Mouse (Mus musculus) lung, postnatal 4 days (tissue): Measurements from ENCODE around the gene Bcor.

ENCODE experiments used
- DNase-seq, 2 experiments: peaks; one replicate each; pipeline ENCODE4 v3.0.0; 2021

Gene Bcor

GRCm38 (mm10) chrX:12062121-12062931 lies 97.8 kb downstream of the Bcor start:
- DNase-seq = no peak

- no peak for DNase-seq
These were observed 99.3 kb downstream of the Bcor start for GRCm38 (mm10) chrX:12060848-12061247.

- no peak for DNase-seq
These were observed 102.9 kb downstream of the Bcor start for GRCm38 (mm10) chrX:12057210-12057609.

- peak; percentile 26 to 52 for DNase-seq
These were observed 106.7 kb downstream of the Bcor start for GRCm38 (mm10) chrX:12053315-12053914.

- DNase-seq = no peak
These were observed 107.5 kb downstream of the Bcor start for GRCm38 (mm10) chrX:12052651-12053050.

- no peak for DNase-seq
These were observed 111.4 kb downstream of the Bcor start for GRCm38 (mm10) chrX:12048721-12049120.

- no peak for DNase-seq
These were observed 112.0 kb downstream of the Bcor start for GRCm38 (mm10) chrX:12048166-12048565.

- DNase-seq = peak in 1 of 2 experiments; percentile 41
These were observed 112.8 kb downstream of the Bcor start for GRCm38 (mm10) chrX:12047223-12047911.

- DNase-seq = no peak
These were observed 113.5 kb downstream of the Bcor start for GRCm38 (mm10) chrX:12046676-12047075.

- DNase-seq = no peak
These were observed 116.8 kb downstream of the Bcor start for GRCm38 (mm10) chrX:12043352-12043751.

GRCm38 (mm10) chrX:12041453-12041852 lies 118.7 kb downstream of the Bcor start:
- no peak for DNase-seq

- no peak for DNase-seq
These were observed 145.3 kb downstream of the Bcor start for GRCm38 (mm10) chrX:12014726-12015464.

- DNase-seq = no peak
These were observed 149.5 kb downstream of the Bcor start for GRCm38 (mm10) chrX:12010660-12011059.

GRCm38 (mm10) chrX:12009046-12009445 lies 151.1 kb downstream of the Bcor start:
- peak in 1 of 2 experiments; percentile 38 for DNase-seq

GRCm38 (mm10) chrX:12007832-12008540 lies 152.2 kb downstream of the Bcor start:
- no peak for DNase-seq

GRCm38 (mm10) chrX:12006882-12007753 lies 153.0 kb downstream of the Bcor start:
- DNase-seq = peak in 1 of 2 experiments; percentile 85

- peak; percentile 70 to 86 for DNase-seq
These were observed 153.9 kb downstream of the Bcor start for GRCm38 (mm10) chrX:12006031-12006881.

- peak; percentile 61 to 77 for DNase-seq
These were observed 154.7 kb downstream of the Bcor start for GRCm38 (mm10) chrX:12005181-12006030.

GRCm38 (mm10) chrX:12004416-12004815 lies 155.7 kb downstream of the Bcor start:
- peak; percentile 28 to 49 for DNase-seq
